Mouse (Mus musculus) lung, adult 2 months (tissue): ENCODE results near the gene Wnt2b. TPM values are rescaled to one million over a fixed set of nuclear protein-coding genes. Genes with fewer than 3 reads are reported as not detected.

Source experiments
- DNase-seq: peaks from one replicate; pipeline ENCODE4 v3.0.0; 2022
- H3K4me1 ChIP-seq: fragments of 200-500 bp; 2 replicates; pipeline ENCODE4 v1.6.1; 2011; ENCODE audit warnings: low read length; ENCODE audit not compliant: control insufficient read depth, insufficient read depth
- H3K4me3 ChIP-seq: fragments of 200-500 bp; replicated peaks from 2 replicates; pipeline ENCODE3; 2011; ENCODE audit warnings: low read depth, mild to moderate bottlenecking, control low read depth, low read length; ENCODE audit errors: extremely low read depth
- CTCF ChIP-seq: fragments of 200-500 bp; IDR thresholded peaks from 2 replicates; pipeline ENCODE4 v1.5.1; 2011; ENCODE audit warnings: mild to moderate bottlenecking, low read length, control low read depth; ENCODE audit not compliant: insufficient read depth
- POLR2A ChIP-seq: fragments of 200-500 bp; IDR thresholded peaks from 2 replicates; pipeline ENCODE4 v1.6.1; 2011; ENCODE audit warnings: low read depth, mild to moderate bottlenecking, control low read depth, low read length, borderline replicate concordance; ENCODE audit errors: extremely low read depth
- WGBS: fragments of 180-500 bp; shearing (Covaris S2); methylation state at CpG from one replicate; pipeline ENCODE4 v1.1.7; 2018; 5-methylcytosine and 5-hydroxymethylcytosine counted together
- polyA plus RNA-seq: library from polyadenylated mRNA; depleted of rRNA; stranded (reverse); fragments of >200 nt; gene quantifications from 2 replicates; pipeline ENCODE4 v1.2.3, GENCODE M21; 2012; rRNA removed

Wnt2b gene
- polyA plus RNA-seq, result 3.5 and 4.9 TPM in 2 replicates

GRCm38 (mm10) chr3:104961066-104962059, at the start of gene Wnt2b:
Gene Wnt2b (minus strand): TSS chr3:104961921.
- Histone ChIP-seq H3K4me3 (peak within 1 kb of the TSS; percentile 71), H3K4me1 (peaks cover 12% of the 10 kb centered on the region)
- WGBS, result 1% methylated on average over 86 of the region's 87 CpGs
- peak; percentile 34 for DNase-seq
- TF ChIP-seq POLR2A, result no peak
- no peak for TF ChIP-seq CTCF

DNA sequence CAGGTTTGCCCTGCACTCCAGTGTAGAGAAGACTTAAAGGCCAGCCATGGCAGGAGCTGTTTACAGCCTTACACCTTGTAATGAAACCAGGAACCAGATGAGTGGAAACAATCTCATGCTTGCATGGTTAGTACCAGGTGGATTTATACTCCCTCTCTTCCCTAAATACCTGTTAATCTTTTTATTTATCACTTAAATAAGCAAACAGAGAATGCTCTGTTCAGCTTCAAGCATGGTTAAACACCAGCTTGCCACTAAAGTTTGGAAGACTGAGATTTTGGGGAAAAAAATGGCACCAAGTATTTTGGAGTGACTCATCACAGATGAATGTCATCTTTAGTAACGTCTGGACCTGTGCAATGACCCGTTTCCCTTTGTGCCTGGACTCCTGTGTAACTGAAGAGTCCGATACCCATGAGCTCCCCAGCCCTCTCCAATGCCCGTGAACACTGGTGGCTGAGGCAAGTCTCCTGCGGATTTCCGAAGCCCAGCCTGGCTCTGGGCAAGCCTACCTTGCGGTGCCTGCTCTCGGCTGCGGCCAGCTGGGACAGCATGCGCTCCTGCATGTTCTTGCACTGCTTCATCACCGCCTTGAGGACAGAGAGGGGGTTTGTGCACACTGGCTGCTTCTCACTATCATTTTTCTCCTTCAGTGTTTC, 49.1 kb upstream of the Wnt2b start:
- no peak for DNase-seq
- 88% methylated on average over 11 of the region's 11 CpGs for WGBS
- H3K4me3 ChIP-seq, result no peak overlapping the region

GRCm38 (mm10) chr3:105008070-105008469, 46.3 kb upstream of the Wnt2b start:
- Histone ChIP-seq H3K4me1 (peaks cover 12% of the 10 kb centered on the region), H3K4me3 (no peak overlapping the region)
- 51% methylated on average over 9 of the region's 9 CpGs for WGBS
- TF ChIP-seq POLR2A, result no peak
- TF ChIP-seq CTCF, result no peak
- peak; percentile 57 for DNase-seq

More for the DNA sequence above, 49.1 kb upstream of the Wnt2b start:
- peaks cover 27% of the 10 kb centered on the region for H3K4me1 ChIP-seq
- no peak for TF ChIP-seq POLR2A
- no peak for TF ChIP-seq CTCF

DNA sequence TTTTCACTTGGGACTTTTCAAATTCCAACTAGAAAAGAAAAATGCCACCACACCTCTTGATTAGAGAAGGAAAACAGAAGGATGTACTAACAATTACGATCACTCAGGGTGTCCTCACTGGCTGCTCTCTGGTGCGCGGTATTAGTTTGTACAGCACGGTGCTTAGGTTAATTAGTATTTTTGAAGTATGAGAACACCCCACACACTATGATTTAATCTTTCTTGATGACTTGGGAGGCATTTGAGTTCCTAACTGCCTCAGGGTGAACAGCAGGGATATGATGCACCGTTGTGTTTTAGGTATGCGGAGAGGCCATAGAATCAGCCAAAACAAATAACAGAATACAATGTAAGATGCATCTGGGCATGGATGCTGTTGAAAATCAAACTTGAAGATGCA, 44.4 kb upstream of the Wnt2b start:
- DNase-seq, result no peak
- no peak overlapping the region for H3K4me3 ChIP-seq
- H3K4me1 ChIP-seq, result peaks cover 9% of the 10 kb centered on the region
- WGBS, result 83% methylated on average over 6 of the region's 6 CpGs
- no peak for TF ChIP-seq POLR2A
- TF ChIP-seq CTCF, result no peak

DNA sequence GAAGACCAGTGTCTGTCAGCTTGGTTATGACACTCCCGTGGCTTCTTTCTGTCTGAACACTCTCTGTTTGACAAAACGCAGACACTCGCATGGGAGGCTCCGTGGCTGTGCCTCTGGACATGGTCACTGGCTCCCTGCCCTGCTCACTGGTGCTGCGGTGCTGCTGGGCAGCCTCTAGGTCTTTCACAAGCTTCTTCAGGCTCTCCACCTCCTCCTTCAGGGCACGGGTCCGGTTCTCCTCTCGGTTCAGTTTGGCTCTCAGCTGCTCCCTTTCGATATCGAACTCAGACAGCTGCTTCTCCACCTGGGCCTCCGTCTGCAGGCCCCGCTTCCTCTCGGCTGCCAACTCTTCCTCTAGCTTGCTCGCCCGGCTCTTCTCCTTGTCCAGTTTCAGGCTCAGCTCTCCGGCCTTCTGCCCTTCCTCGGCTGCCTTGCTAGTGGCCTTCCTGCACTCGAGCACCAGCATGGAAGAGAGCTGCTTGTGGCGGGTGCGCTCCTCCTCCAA, 43.9 kb upstream of the Wnt2b start:
- 71% methylated on average over 20 of the region's 20 CpGs for WGBS
- no peak for DNase-seq
- no peak overlapping the region for H3K4me3 ChIP-seq
- peaks cover 13% of the 10 kb centered on the region for H3K4me1 ChIP-seq
- TF ChIP-seq CTCF (no peak), POLR2A (no peak)

GRCm38 (mm10) chr3:105005011-105005410, 43.3 kb upstream of the Wnt2b start:
- no peak for TF ChIP-seq CTCF
- TF ChIP-seq POLR2A, result no peak
- Histone ChIP-seq H3K4me3 (no peak overlapping the region), H3K4me1 (peaks cover 13% of the 10 kb centered on the region)
- no peak for DNase-seq
- 76% methylated on average over 10 of the region's 10 CpGs for WGBS

DNA sequence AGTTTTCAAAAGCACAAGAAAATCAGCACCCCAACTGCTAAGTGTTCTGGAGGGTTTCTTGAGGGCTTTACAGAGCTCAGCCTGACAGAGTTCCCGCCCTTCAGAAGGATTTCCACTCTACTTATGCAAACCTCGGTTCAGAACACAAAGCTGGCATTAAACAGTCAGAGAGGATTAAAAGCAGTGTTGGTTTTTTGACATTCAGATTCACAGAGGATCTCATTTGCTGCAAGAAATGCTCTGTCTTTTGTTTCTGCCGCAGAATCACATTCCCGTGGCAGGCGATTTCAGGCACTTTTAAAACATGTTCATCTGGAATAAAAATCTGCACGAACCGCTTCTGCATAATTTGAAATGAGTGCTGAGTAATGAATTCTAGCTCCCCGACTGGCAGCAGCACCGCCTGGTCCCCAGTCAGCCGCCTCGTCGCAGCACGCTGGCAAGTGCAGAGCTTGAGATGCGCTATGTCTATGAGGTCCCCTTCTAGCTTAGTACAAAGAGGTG, 42.3 kb upstream of the Wnt2b start:
- Histone ChIP-seq H3K4me1 (peaks cover 17% of the 10 kb centered on the region), H3K4me3 (no peak overlapping the region)
- no peak for DNase-seq
- TF ChIP-seq CTCF, result no peak
- TF ChIP-seq POLR2A, result no peak
- WGBS, result 67% methylated on average over 14 of the region's 14 CpGs

DNA sequence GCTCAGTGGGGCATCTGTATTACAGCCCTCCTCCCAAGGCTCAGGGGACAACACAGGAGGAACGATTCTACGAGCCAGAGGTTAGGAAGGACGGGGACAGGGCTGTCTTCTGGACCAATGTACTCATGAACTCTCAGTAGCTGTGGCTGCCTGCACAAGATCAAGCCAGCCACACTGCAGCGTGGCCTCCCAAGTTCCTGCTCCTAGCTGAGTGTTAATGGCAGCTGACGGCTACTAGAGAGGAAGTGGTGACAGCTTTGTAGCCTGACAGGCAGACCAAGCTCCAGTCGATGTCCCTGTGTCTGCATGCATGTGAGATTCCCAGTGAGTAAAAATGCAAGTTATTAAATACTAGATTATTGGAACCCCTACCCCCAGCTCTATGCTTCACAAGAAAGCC, 39.7 kb upstream of the Wnt2b start:
- WGBS, result 38% methylated on average over 6 of the region's 6 CpGs
- no peak for DNase-seq
- H3K4me1 ChIP-seq, result peaks cover 19% of the 10 kb centered on the region
- H3K4me3 ChIP-seq, result no peak overlapping the region
- no peak for TF ChIP-seq CTCF
- no peak for TF ChIP-seq POLR2A

DNA sequence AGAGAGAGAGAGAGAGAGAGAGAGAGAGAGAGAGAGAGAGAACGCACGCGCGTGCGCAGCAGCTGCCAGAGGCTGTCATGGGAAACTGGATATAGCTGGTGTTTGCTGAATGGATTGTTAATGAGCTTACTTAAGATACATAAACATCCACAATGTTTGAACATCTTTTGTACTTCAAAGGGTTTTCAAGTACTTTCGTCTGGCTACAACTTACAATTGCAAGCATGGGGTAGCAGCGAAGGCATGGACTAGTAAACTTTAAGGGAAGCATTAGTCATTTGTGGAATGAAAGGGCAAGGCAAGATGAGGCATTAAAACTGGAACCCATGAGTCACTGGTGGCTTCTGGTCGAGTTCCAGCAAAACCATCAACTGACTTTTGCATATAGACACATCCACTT, 38.8 kb upstream of the Wnt2b start:
- no peak overlapping the region for H3K4me3 ChIP-seq
- TF ChIP-seq CTCF, result no peak
- TF ChIP-seq POLR2A, result no peak
- 36% methylated on average over 8 of the region's 8 CpGs for WGBS

More for the DNA sequence above, 38.8 kb upstream of the Wnt2b start:
- peaks cover 23% of the 10 kb centered on the region for H3K4me1 ChIP-seq
- DNase-seq, result no peak
